Mouse (Mus musculus) brain, embryonic 14.5 days (tissue): ENCODE results near the gene Olfr213. TPM values are rescaled to one million over a fixed set of nuclear protein-coding genes. Genes with fewer than 3 reads are reported as not detected.
"Not testable (repeated sequence)": the region's sequence is repeated elsewhere in the genome, so short reads cannot be mapped to it uniquely, and the experiment has no call there.

Source experiments
- DNase-seq: peaks from one replicate; pipeline ENCODE4 v3.0.0-alpha.2; 2011; ENCODE audit warnings: low read depth
- CTCF ChIP-seq: fragments of 200-500 bp; IDR thresholded peaks from 2 replicates; pipeline ENCODE4 v1.5.1; 2012; ENCODE audit warnings: inconsistent platforms, mild to moderate bottlenecking, moderate library complexity, borderline replicate concordance; ENCODE audit not compliant: insufficient read depth, insufficient read length; ENCODE audit errors: extremely low read depth
- POLR2A ChIP-seq: fragments of 200-500 bp; IDR thresholded peaks from 2 replicates; pipeline ENCODE4 v1.6.1; 2012; ENCODE audit warnings: mild to moderate bottlenecking, inconsistent platforms, borderline replicate concordance; ENCODE audit not compliant: poor library complexity, insufficient read depth, insufficient read length, severe bottlenecking; ENCODE audit errors: extremely low read depth
- polyA plus RNA-seq: library from polyadenylated mRNA; depleted of rRNA; stranded (reverse); fragments of >200 nt; gene quantifications from 2 replicates; pipeline ENCODE4 v1.2.3, GENCODE M21; 2012; rRNA removed

Gene Olfr213
- polyA plus RNA-seq = not detected in 2 replicates

GRCm38 (mm10) chr6:116538156-116538555, at the start of gene Olfr213:
Gene Olfr213 (plus strand): TSS chr6:116538456.
- TF ChIP-seq POLR2A = no peak
- TF ChIP-seq CTCF = no peak

GRCm38 (mm10) chr6:116488791-116489190, 49.5 kb upstream of the Olfr213 start, which contains the start of gene Olfr211:
Gene Olfr211 (plus strand): TSS chr6:116489091.
- TF ChIP-seq CTCF = no peak
- no peak for TF ChIP-seq POLR2A
- peak; percentile 16 for DNase-seq

More at GRCm38 (mm10) chr6:116538156-116538555, at the start of gene Olfr213:
- no peak for DNase-seq

- DNase-seq = no peak
These were observed 44.5 kb upstream of the Olfr213 start for GRCm38 (mm10) chr6:116493742-116494141.

GRCm38 (mm10) chr6:116495960-116496359, 42.3 kb upstream of the Olfr213 start:
- TF ChIP-seq POLR2A = no peak
- TF ChIP-seq CTCF = no peak
- DNase-seq = no peak

More at GRCm38 (mm10) chr6:116493742-116494141, 44.5 kb upstream of the Olfr213 start:
- TF ChIP-seq POLR2A (no peak), CTCF (no peak)

GRCm38 (mm10) chr6:116506302-116507003, 31.8 kb upstream of the Olfr213 start, which contains the start of gene Olfr212:
Gene Olfr212 (plus strand): TSS chr6:116506516.
- DNase-seq = not testable (repeated sequence)

- TF ChIP-seq CTCF (no peak), POLR2A (no peak)
- no peak for DNase-seq
These were observed 23.4 kb upstream of the Olfr213 start for GRCm38 (mm10) chr6:116514832-116515231.

- DNase-seq = no peak
- TF ChIP-seq CTCF (no peak), POLR2A (no peak)
These were observed 4.2 kb downstream of the Olfr213 start for GRCm38 (mm10) chr6:116542500-116542899.

GRCm38 (mm10) chr6:116550841-116551240, 12.6 kb downstream of the Olfr213 start, which contains the start of gene Gm5580:
Gene Gm5580 (plus strand): TSS chr6:116551141.
- DNase-seq = not testable (repeated sequence)

GRCm38 (mm10) chr6:116553935-116554334, 15.7 kb downstream of the Olfr213 start, which contains the start of gene Olfr214:
Gene Olfr214 (plus strand): TSS chr6:116554235.
- TF ChIP-seq POLR2A (no peak), CTCF (no peak)
- no peak for DNase-seq

- no peak for TF ChIP-seq POLR2A
- no peak for TF ChIP-seq CTCF
- DNase-seq = no peak
These were observed 16.7 kb downstream of the Olfr213 start for GRCm38 (mm10) chr6:116554952-116555351.

GRCm38 (mm10) chr6:116569834-116570233, 31.6 kb downstream of the Olfr213 start:
- TF ChIP-seq POLR2A (no peak), CTCF (peak; percentile 63; the same call in 1 of the 2 replicates)

GRCm38 (mm10) chr6:116584095-116584494, 45.8 kb downstream of the Olfr213 start, which contains the start of gene Olfr215:
Gene Olfr215 (minus strand): TSS chr6:116584195.
- TF ChIP-seq CTCF = no peak
- TF ChIP-seq POLR2A = no peak
- DNase-seq = peak; percentile 4

More at GRCm38 (mm10) chr6:116569834-116570233, 31.6 kb downstream of the Olfr213 start:
- DNase-seq = peak; percentile 70

Other genes with a start within 250 kb of the Olfr213 start
- gene March8, start 200.4 kb upstream of the Olfr213 start, polyA plus RNA-seq = 166 and 169 TPM in 2 replicates
- 0.33 and 0.46 TPM in 2 replicates for gene Alox5, start 77.3 kb upstream of the Olfr213 start, polyA plus RNA-seq
- not detected in 2 replicates for gene Olfr211, start 49.4 kb upstream of the Olfr213 start, polyA plus RNA-seq
- 0.03 and 0.04 TPM in 2 replicates for gene Olfr212, start 31.9 kb upstream of the Olfr213 start, polyA plus RNA-seq
- 0.15 TPM in 1 of 2 replicates, not detected in the other for gene Gm5580, start 12.7 kb downstream of the Olfr213 start, polyA plus RNA-seq
- gene Olfr214, start 15.8 kb downstream of the Olfr213 start, polyA plus RNA-seq = not detected in 2 replicates
- 0.01 TPM in 1 of 2 replicates, not detected in the other for gene Olfr215, start 45.7 kb downstream of the Olfr213 start, polyA plus RNA-seq
- gene Zfp422, start 90.5 kb downstream of the Olfr213 start, polyA plus RNA-seq = 112 and 162 TPM in 2 replicates
- gene Depp1, start 112.2 kb downstream of the Olfr213 start, polyA plus RNA-seq = 3.2 and 3.4 TPM in 2 replicates
- 6.8 and 11.2 TPM in 2 replicates for gene Rassf4, start 135.5 kb downstream of the Olfr213 start, polyA plus RNA-seq
- gene Tmem72, start 178.5 kb downstream of the Olfr213 start, polyA plus RNA-seq = 0.18 and 0.63 TPM in 2 replicates